Mouse (Mus musculus) liver, embryonic 14.5 days (tissue): Measurements from ENCODE around the gene Gbf1. TPM values are rescaled to one million over a fixed set of nuclear protein-coding genes. Genes with fewer than 3 reads are reported as not detected.

Experiments
- ATAC-seq: fragments of 200-750 bp; cut with Nextera tagmentation; 2 replicates; pipeline ENCODE4 v1.8.0; 2017; ENCODE audit warnings: moderate number of reproducible peaks, mild to moderate bottlenecking, moderate library complexity; ENCODE audit not compliant: insufficient read depth
- DNase-seq, 3 experiments: peaks; one replicate each; pipeline ENCODE4 v3.0.0-alpha.2; 2012 to 2013; ENCODE audit warnings: low read depth in 3 of 3, low spot score in 3 of 3
- H3K27ac ChIP-seq: fragments of 300-500 bp; sonication (generic); 2 replicates; pipeline ENCODE4 v1.5.1; 2014; ENCODE audit warnings: moderate library complexity, mild to moderate bottlenecking, control low read depth, inconsistent platforms
- H3K27me3 ChIP-seq: fragments of 300-500 bp; sonication (generic); 2 replicates; pipeline ENCODE4 v1.6.1; 2014; ENCODE audit warnings: mild to moderate bottlenecking, low read length, moderate library complexity; ENCODE audit not compliant: control insufficient read depth, insufficient read depth
- H3K36me3 ChIP-seq: fragments of 300-500 bp; sonication (generic); replicated peaks from 2 replicates; pipeline ENCODE4 v1.6.1; 2014; ENCODE audit warnings: low read depth; ENCODE audit not compliant: control insufficient read depth, insufficient read depth
- H3K4me1 ChIP-seq, 2 experiments: fragments of 200-500 bp in 1 of 2; fragments of 300-500 bp in 1 of 2; sonication (generic) in 1 of 2; replicated peaks; 2 replicates each; pipeline ENCODE4 v1.6.1; 2012 to 2014; ENCODE audit warnings: antibody characterized with exemption in 1 of 2, inconsistent platforms in 1 of 2, low read length in 1 of 2; ENCODE audit not compliant: control insufficient read depth in 2 of 2, insufficient read depth in 2 of 2
- H3K4me2 ChIP-seq: fragments of 300-500 bp; sonication (generic); 2 replicates; pipeline ENCODE4 v1.6.1; 2014; ENCODE audit warnings: low read depth, mild to moderate bottlenecking, control low read depth, moderate library complexity
- H3K4me3 ChIP-seq, 2 experiments: fragments of 200-500 bp in 1 of 2; fragments of 300-500 bp in 1 of 2; sonication (generic) in 1 of 2; 2 replicates each; pipeline ENCODE4 v1.5.1; 2012 to 2014; ENCODE audit warnings: low read depth in 2 of 2, low read length in 2 of 2, mild to moderate bottlenecking in 2 of 2, control low read depth in 1 of 2, inconsistent platforms in 1 of 2, moderate library complexity in 1 of 2; ENCODE audit not compliant: insufficient read depth in 1 of 2
- H3K9ac ChIP-seq: fragments of 300-500 bp; sonication (generic); replicated peaks from 2 replicates; pipeline ENCODE4 v1.6.1; 2014; ENCODE audit warnings: mild to moderate bottlenecking, control low read depth, moderate library complexity
- H3K9me3 ChIP-seq: fragments of 300-500 bp; sonication (generic); 2 replicates; pipeline ENCODE4 v1.6.1; 2016; ENCODE audit warnings: low read length, mixed read lengths; ENCODE audit not compliant: control insufficient read depth
- CTCF ChIP-seq: IDR thresholded peaks from 2 replicates; pipeline ENCODE4 v1.5.1; 2016; ENCODE audit warnings: antibody characterized with exemption, low read depth, control low read depth
- EP300 ChIP-seq: IDR thresholded peaks from 2 replicates; pipeline ENCODE4 v1.6.1; 2016; ENCODE audit warnings: antibody characterized with exemption, low read depth
- WGBS: fragments of 180-500 bp; shearing (Covaris S2); extraction: QIAGEN DNeasy Blood & Tissue Kit; methylation state at CpG from one replicate; pipeline ENCODE4 v1.1.7; 2014; ENCODE audit not compliant: insufficient replicate concordance; 5-methylcytosine and 5-hydroxymethylcytosine counted together
- polyA plus RNA-seq, 2 experiments: library from polyadenylated mRNA; depleted of rRNA in 1 of 2; stranded (reverse) in 1 of 2; unstranded in 1 of 2; fragments of >200 nt; fragmentation: Nextera tagmentation in 1 of 2; extraction: Ambion mirVana in 1 of 2; gene quantifications; 2 replicates each; pipeline versions ENCODE4 v1.2.1 to v1.2.3; 2012 to 2014

Gbf1 gene
- polyA plus RNA-seq, 2 experiments, result 11.2 to 14.6 TPM

- WGBS, result 7% methylated on average over 16 of the region's 16 CpGs
- ATAC-seq, result peak; percentile 21; the same call in 1 of the 2 replicates
- H3K9ac ChIP-seq, result no peak overlapping the region
- H3K4me3 ChIP-seq, result peak overlapping the region in 1 of 2 experiments; percentile 90; a peak in 2 of 4 replicates
- peak overlapping the region; percentile 98 for H3K4me2 ChIP-seq
- H3K27me3 ChIP-seq, result peaks cover 27% of the 10 kb centered on the region
- no peak overlapping the region for H3K27ac ChIP-seq
- TF ChIP-seq CTCF (peak; percentile 99), EP300 (no peak)
- peak in 2 of 3 experiments; percentile 61 for DNase-seq
- H3K9me3 ChIP-seq, result no peaks in the 10 kb centered on the region
- H3K36me3 ChIP-seq, result peaks cover 5% of the 10 kb centered on the region; the same call in 1 of the 2 replicates
- peaks cover 13 to 21% of the 10 kb centered on the region in 2 experiments for H3K4me1 ChIP-seq
Measured at GRCm38 (mm10) chr19:46329951-46330350, 177.6 kb downstream of the Gbf1 start.

- H3K4me3 ChIP-seq, result no peak overlapping the region
- peaks cover 13 to 21% of the 10 kb centered on the region in 2 experiments for H3K4me1 ChIP-seq
- TF ChIP-seq CTCF (no peak), EP300 (no peak)
- peaks cover 5% of the 10 kb centered on the region; the same call in 1 of the 2 replicates for H3K36me3 ChIP-seq
- WGBS, result 84% methylated on average over 12 of the region's 12 CpGs
- H3K4me2 ChIP-seq, result no peak overlapping the region
- ATAC-seq (no peak), DNase-seq (no peak)
- H3K27me3 ChIP-seq, result peaks cover 20% of the 10 kb centered on the region
- H3K9me3 ChIP-seq, result no peaks in the 10 kb centered on the region
- no peak overlapping the region for H3K27ac ChIP-seq
- H3K9ac ChIP-seq, result no peak overlapping the region
Measured at GRCm38 (mm10) chr19:46330696-46331095, 178.4 kb downstream of the Gbf1 start.

- H3K27me3 ChIP-seq, result peaks cover 13% of the 10 kb centered on the region
- peaks cover 5% of the 10 kb centered on the region; the same call in 1 of the 2 replicates for H3K36me3 ChIP-seq
- no peak overlapping the region for H3K4me3 ChIP-seq
- ATAC-seq (no peak), DNase-seq (no peak)
- no peak overlapping the region for H3K4me2 ChIP-seq
- 87% methylated on average over 14 of the region's 14 CpGs for WGBS
- TF ChIP-seq EP300 (no peak), CTCF (no peak)
- no peak overlapping the region for H3K27ac ChIP-seq
- H3K4me1 ChIP-seq, result peaks cover 13 to 21% of the 10 kb centered on the region in 2 experiments
- H3K9me3 ChIP-seq, result no peaks in the 10 kb centered on the region
- H3K9ac ChIP-seq, result no peak overlapping the region
Measured at GRCm38 (mm10) chr19:46331326-46331725, 179.0 kb downstream of the Gbf1 start.

GRCm38 (mm10) chr19:46331936-46332335, 179.6 kb downstream of the Gbf1 start:
- DNase-seq (no peak), ATAC-seq (no peak)
- WGBS, result 72% methylated on average over 3 of the region's 3 CpGs
- TF ChIP-seq EP300 (no peak), CTCF (no peak)
- Histone ChIP-seq H3K9ac (no peak overlapping the region), H3K36me3 (peaks cover 5% of the 10 kb centered on the region; the same call in 1 of the 2 replicates), H3K4me2 (no peak overlapping the region), H3K27ac (no peak overlapping the region), H3K27me3 (peaks cover 7% of the 10 kb centered on the region), H3K4me1 (peaks cover 13 to 20% of the 10 kb centered on the region in 2 experiments), H3K4me3 (no peak overlapping the region), H3K9me3 (no peaks in the 10 kb centered on the region)

GRCm38 (mm10) chr19:46332721-46333339, 180.5 kb downstream of the Gbf1 start:
- H3K36me3 ChIP-seq, result peaks cover 5% of the 10 kb centered on the region; the same call in 1 of the 2 replicates
- 67% methylated on average over 7 of the region's 7 CpGs for WGBS
- no peak for ATAC-seq
- H3K4me3 ChIP-seq, result no peak overlapping the region
- H3K9ac ChIP-seq, result no peak overlapping the region
- TF ChIP-seq CTCF (no peak), EP300 (no peak)
- peaks cover 9 to 16% of the 10 kb centered on the region in 2 experiments for H3K4me1 ChIP-seq
- H3K9me3 ChIP-seq, result no peaks in the 10 kb centered on the region
- H3K4me2 ChIP-seq, result no peak overlapping the region
- H3K27me3 ChIP-seq, result no peaks in the 10 kb centered on the region
- H3K27ac ChIP-seq, result no peak overlapping the region
- no peak for DNase-seq
